Mouse (Mus musculus): ENCODE data around the gene Sstr5. TPM values are rescaled to one million over a fixed set of nuclear protein-coding genes. Genes with fewer than 3 reads are reported as not detected.

The Sstr5 gene
- total and polyA plus RNA-seq, 3 experiments, result not detected

DNA sequence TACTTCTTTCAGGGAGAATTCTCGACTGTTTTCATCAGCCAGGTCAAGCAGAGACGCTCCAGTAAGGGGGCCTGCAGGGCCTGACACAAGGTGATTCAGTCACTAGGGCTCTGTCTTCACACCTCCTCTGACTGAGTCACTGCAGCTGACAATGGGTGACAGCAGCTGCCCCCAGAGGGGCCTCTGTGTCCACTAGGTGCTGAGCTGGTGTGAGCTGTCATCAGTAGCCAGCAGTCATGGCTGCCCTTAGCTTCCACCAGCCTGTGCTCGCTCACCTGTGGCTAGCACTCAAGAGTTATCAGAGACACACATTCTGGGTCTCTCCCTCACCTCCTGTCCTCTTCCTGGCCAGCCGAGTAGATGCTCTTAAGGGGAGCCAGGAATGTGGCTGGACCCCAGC is 16.3 kb downstream of the Sstr5 start:
- H3K4me1 ChIP-seq (ENCODE audit: control insufficient read depth in 1 of 2, insufficient read depth in 2 of 2, low read length in 2 of 2), result no peaks in the 10 kb centered on the region
- H3K27ac ChIP-seq (ENCODE audit: control insufficient read depth, low read depth, low read length), result no peak overlapping the region
- H3K79me2 ChIP-seq (ENCODE audit: control insufficient read depth, insufficient read depth, low read length, poor library complexity), result no peaks in the 10 kb centered on the region
- H3K9ac ChIP-seq (ENCODE audit: control insufficient read depth, low read depth, low read length, poor library complexity, severe bottlenecking), result no peak overlapping the region
- H3K27me3 ChIP-seq (ENCODE audit: control insufficient read depth in 1 of 2, insufficient read depth in 2 of 2, low read length in 2 of 2), result peaks cover 10 to 19% of the 10 kb centered on the region in 2 experiments
- DNase-seq (ENCODE audit: low read depth, low spot score), result no peak
- H3K36me3 ChIP-seq (ENCODE audit: control insufficient read depth in 1 of 2, insufficient read depth in 2 of 2, low read length in 2 of 2), result no peaks in the 10 kb centered on the region
- H3K4me3 ChIP-seq (ENCODE audit: control insufficient read depth in 1 of 2, insufficient read depth in 1 of 2, low read depth in 2 of 2, low read length in 2 of 2), result no peak overlapping the region
- no peaks in the 10 kb centered on the region for H3K9me3 ChIP-seq (replicated peaks; ENCODE audit: insufficient read depth, low read length)
- TF ChIP-seq NELFE (IDR thresholded peaks at IDR 0.05; ENCODE audit: low read depth, low read length) (no peak), E2F4 (IDR thresholded peaks at IDR 0.05; ENCODE audit: borderline replicate concordance, low read depth, low read length) (no peak), SIN3A (IDR thresholded peaks at IDR 0.05; ENCODE audit: low read length) (no peak)

GRCm38 (mm10) chr17:25480152-25480551 is 16.9 kb downstream of the Sstr5 start:
- no peak for DNase-seq (ENCODE audit: low read depth, low spot score)
- no peak overlapping the region for H3K9ac ChIP-seq (ENCODE audit: control insufficient read depth, low read depth, low read length, poor library complexity, severe bottlenecking)
- TF ChIP-seq EP300 (IDR thresholded peaks at IDR 0.05; ENCODE audit: low read depth in 1 of 2, low read length in 2 of 2), result no peak
- no peak for TF ChIP-seq RCOR1 (IDR thresholded peaks at IDR 0.05; ENCODE audit: low read depth, low read length)
- TF ChIP-seq BHLHE40 (IDR thresholded peaks at IDR 0.05; ENCODE audit: borderline replicate concordance, low read depth, low read length), result no peak
- TF ChIP-seq POLR2A (IDR thresholded peaks at IDR 0.05; ENCODE audit: control insufficient read depth in 1 of 2, insufficient read depth in 1 of 2, low read depth in 1 of 2, low read length in 2 of 2, poor library complexity in 1 of 2), result no peak
- TF ChIP-seq MAZ (IDR thresholded peaks at IDR 0.05; ENCODE audit: low read depth, low read length), result no peak
- TF ChIP-seq KAT2A (conservative IDR thresholded peaks at IDR 0.05; ENCODE audit: low read depth, low read length), result no peak
- no peak for TF ChIP-seq ZMIZ1 (IDR thresholded peaks at IDR 0.05; ENCODE audit: low read depth, low read length)
- no peak for TF ChIP-seq MEF2A (IDR thresholded peaks at IDR 0.05; ENCODE audit: extremely low read depth, insufficient replicate concordance, low read depth, low read length, poor library complexity, severe bottlenecking)
- no peak for TF ChIP-seq ZNF384 (IDR thresholded peaks at IDR 0.05; ENCODE audit: low read depth, low read length)
- no peak for TF ChIP-seq MYC (IDR thresholded peaks at IDR 0.05; ENCODE audit: low read depth, low read length)
- TF ChIP-seq JUND (IDR thresholded peaks at IDR 0.05; ENCODE audit: low read depth, low read length), result no peak
- no peak for TF ChIP-seq MYB (IDR thresholded peaks at IDR 0.05; ENCODE audit: low read depth, low read length)
- TF ChIP-seq POLR2AphosphoS5 (IDR thresholded peaks at IDR 0.05; ENCODE audit: borderline replicate concordance, low read depth, low read length), result no peak
- TF ChIP-seq CHD1 (IDR thresholded peaks at IDR 0.05; ENCODE audit: low read depth, low read length), result no peak
- TF ChIP-seq ELF1 (IDR thresholded peaks at IDR 0.05; ENCODE audit: low read depth, low read length), result no peak
- TF ChIP-seq ETS1 (IDR thresholded peaks at IDR 0.05; ENCODE audit: low read depth, low read length), result no peak
- TF ChIP-seq USF2 (IDR thresholded peaks at IDR 0.05; ENCODE audit: borderline replicate concordance in 1 of 2, insufficient read depth in 1 of 2, low read depth in 1 of 2, low read length in 2 of 2), result no peak
- TF ChIP-seq POLR2AphosphoS2 (IDR thresholded peaks at IDR 0.05; ENCODE audit: low read length), result no peak
- no peak for TF ChIP-seq HCFC1 (IDR thresholded peaks at IDR 0.05; ENCODE audit: low read depth, low read length)
- TF ChIP-seq SMC3 (IDR thresholded peaks at IDR 0.05; ENCODE audit: low read depth, low read length), result no peak
- H3K4me1 ChIP-seq (ENCODE audit: control insufficient read depth in 1 of 2, insufficient read depth in 2 of 2, low read length in 2 of 2), result no peaks in the 10 kb centered on the region
- H3K79me2 ChIP-seq (ENCODE audit: control insufficient read depth, insufficient read depth, low read length, poor library complexity), result no peaks in the 10 kb centered on the region
- H3K27me3 ChIP-seq (ENCODE audit: control insufficient read depth in 1 of 2, insufficient read depth in 2 of 2, low read length in 2 of 2), result peaks cover 10 to 19% of the 10 kb centered on the region in 2 experiments
- H3K27ac ChIP-seq (ENCODE audit: control insufficient read depth, low read depth, low read length), result no peak overlapping the region
- no peaks in the 10 kb centered on the region for H3K36me3 ChIP-seq (ENCODE audit: control insufficient read depth in 1 of 2, insufficient read depth in 2 of 2, low read length in 2 of 2)
- no peaks in the 10 kb centered on the region for H3K9me3 ChIP-seq (replicated peaks; ENCODE audit: insufficient read depth, low read length)
- H3K4me3 ChIP-seq (ENCODE audit: control insufficient read depth in 1 of 2, insufficient read depth in 1 of 2, low read depth in 2 of 2, low read length in 2 of 2), result no peak overlapping the region
